Mouse (Mus musculus) thymus, adult 2 months (tissue): ENCODE results near the gene Lztfl1. TPM values are rescaled to one million over a fixed set of nuclear protein-coding genes. Genes with fewer than 3 reads are reported as not detected.
A peak's percentile ranks its signal among the peaks of the same experiment; 100 is the strongest.
"Not testable (repeated sequence)": the region's sequence is repeated elsewhere in the genome, so short reads cannot be mapped to it uniquely, and the experiment has no call there.

Experiments
- DNase-seq: peaks from one replicate; pipeline ENCODE4 v3.0.0; 2021
- H3K27ac ChIP-seq: fragments of 200-500 bp; 2 replicates; pipeline ENCODE4 v1.5.1; 2012; ENCODE audit warnings: low read length, control low read depth; ENCODE audit not compliant: control insufficient read depth, insufficient read depth
- H3K27me3 ChIP-seq: fragments of 200-500 bp; 2 replicates; pipeline ENCODE4 v1.6.1; 2012; ENCODE audit warnings: mild to moderate bottlenecking, low read length, moderate library complexity, mixed read lengths; ENCODE audit not compliant: control insufficient read depth, insufficient read depth
- H3K36me3 ChIP-seq: fragments of 200-500 bp; 2 replicates; pipeline ENCODE4 v1.6.1; 2012; ENCODE audit warnings: mild to moderate bottlenecking, low read length, moderate library complexity; ENCODE audit not compliant: control insufficient read depth, insufficient read depth
- H3K4me1 ChIP-seq: fragments of 200-500 bp; replicated peaks from 2 replicates; pipeline ENCODE4 v1.6.1; 2012; ENCODE audit warnings: low read length; ENCODE audit not compliant: control insufficient read depth, insufficient read depth
- H3K4me3 ChIP-seq: fragments of 200-500 bp; 2 replicates; pipeline ENCODE4 v1.5.1; 2012; ENCODE audit warnings: mild to moderate bottlenecking, low read length, control low read depth, moderate library complexity; ENCODE audit not compliant: control insufficient read depth, insufficient read depth
- CTCF ChIP-seq: fragments of 200-500 bp; IDR thresholded peaks from 2 replicates; pipeline ENCODE4 v1.5.1; 2012; ENCODE audit warnings: mild to moderate bottlenecking, control low read depth, low read length, moderate library complexity, borderline replicate concordance; ENCODE audit not compliant: control insufficient read depth, poor library complexity, insufficient read depth; ENCODE audit errors: extremely low read depth
- POLR2A ChIP-seq: fragments of 200-500 bp; IDR thresholded peaks from 2 replicates; pipeline ENCODE4 v1.6.1; 2012; ENCODE audit warnings: mild to moderate bottlenecking, low read length, control low read depth, moderate library complexity; ENCODE audit not compliant: control insufficient read depth, poor library complexity, insufficient read depth; ENCODE audit errors: extremely low read depth
- WGBS: fragments of 180-500 bp; shearing (Covaris S2); methylation state at CpG from one replicate; pipeline ENCODE4 v1.1.7; 2018; 5-methylcytosine and 5-hydroxymethylcytosine counted together
- polyA plus RNA-seq: library from polyadenylated mRNA; depleted of rRNA; stranded (reverse); fragments of >200 nt; gene quantifications from 2 replicates; pipeline ENCODE4 v1.2.3, GENCODE M21; 2012

Lztfl1 gene
- polyA plus RNA-seq, 1 experiment = 12.1 TPM

DNA sequence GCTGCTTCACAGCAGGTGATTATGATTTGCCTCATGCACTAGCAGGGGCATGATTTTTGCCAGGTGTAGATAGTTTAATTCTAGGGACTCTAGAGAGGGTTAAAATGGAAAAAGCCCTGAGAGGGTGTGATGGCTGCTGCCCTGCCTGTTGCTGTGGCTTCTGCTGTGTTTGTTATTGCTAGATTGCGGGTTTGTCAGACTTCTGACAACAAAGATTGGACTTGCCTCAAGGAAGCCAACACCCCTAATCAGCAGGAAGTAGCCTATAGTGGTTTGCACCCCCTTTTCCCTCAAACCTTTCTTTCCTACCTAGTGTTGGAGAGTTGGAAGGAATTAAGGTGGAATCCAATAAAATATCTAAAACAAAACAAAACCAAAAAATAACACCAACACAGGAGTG, 29.3 kb downstream of the Lztfl1 start:
- no peak overlapping the region for H3K27ac ChIP-seq
- DNase-seq = no peak
- no peak for TF ChIP-seq CTCF
- TF ChIP-seq POLR2A = no peak
- H3K36me3 ChIP-seq = peaks cover 9% of the 10 kb centered on the region; the same call in 1 of the 2 replicates
- no peaks in the 10 kb centered on the region for H3K27me3 ChIP-seq
- H3K4me1 ChIP-seq = no peaks in the 10 kb centered on the region
- H3K4me3 ChIP-seq = no peak overlapping the region
- 84% methylated on average over 1 of the region's 1 CpGs for WGBS

- Histone ChIP-seq H3K36me3 (peaks cover 2% of the 10 kb centered on the region; the same call in 1 of the 2 replicates), H3K4me1 (no peaks in the 10 kb centered on the region), H3K27ac (no peak overlapping the region), H3K27me3 (no peaks in the 10 kb centered on the region), H3K4me3 (no peak overlapping the region)
- no peak for DNase-seq
- 96% methylated on average over 5 of the region's 5 CpGs for WGBS
- TF ChIP-seq CTCF (no peak), POLR2A (no peak)
Measured at GRCm38 (mm10) chr9:123686206-123686605, 31.3 kb downstream of the Lztfl1 start.

DNA sequence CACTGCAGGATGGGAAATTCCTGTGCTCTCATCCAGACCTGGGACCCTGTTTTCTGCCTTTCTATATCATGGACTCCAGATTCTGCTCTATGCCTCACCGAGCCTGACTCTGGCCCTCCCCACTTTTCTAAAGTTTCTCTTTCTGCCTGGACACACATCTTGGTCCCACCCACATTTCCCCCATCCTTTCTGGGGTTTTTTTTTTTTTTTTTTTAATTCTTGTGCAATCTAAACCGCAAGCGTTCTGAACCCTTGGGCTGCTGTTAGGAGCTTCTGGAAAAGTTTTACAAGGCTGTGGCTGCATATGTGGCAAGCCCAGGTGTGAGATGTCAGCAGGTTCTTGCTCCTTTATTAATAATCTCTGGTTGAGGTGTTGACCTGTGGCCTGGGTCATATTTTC, 33.8 kb downstream of the Lztfl1 start:
- Histone ChIP-seq H3K27me3 (peaks cover 6% of the 10 kb centered on the region; the same call in 1 of the 2 replicates), H3K36me3 (no peaks in the 10 kb centered on the region), H3K4me3 (no peak overlapping the region), H3K27ac (no peak overlapping the region), H3K4me1 (peaks cover 2% of the 10 kb centered on the region)
- TF ChIP-seq CTCF (no peak), POLR2A (no peak)
- 15% methylated on average over 3 of the region's 3 CpGs for WGBS
- DNase-seq = no peak

GRCm38 (mm10) chr9:123679198-123679597, 38.3 kb downstream of the Lztfl1 start:
- Histone ChIP-seq H3K27me3 (peaks cover 14% of the 10 kb centered on the region), H3K27ac (no peak overlapping the region), H3K36me3 (no peaks in the 10 kb centered on the region), H3K4me3 (no peak overlapping the region), H3K4me1 (peaks cover 9% of the 10 kb centered on the region)
- TF ChIP-seq CTCF = no peak
- no peak for TF ChIP-seq POLR2A
- no peak for DNase-seq
- 56% methylated on average over 2 of the region's 2 CpGs for WGBS

DNA sequence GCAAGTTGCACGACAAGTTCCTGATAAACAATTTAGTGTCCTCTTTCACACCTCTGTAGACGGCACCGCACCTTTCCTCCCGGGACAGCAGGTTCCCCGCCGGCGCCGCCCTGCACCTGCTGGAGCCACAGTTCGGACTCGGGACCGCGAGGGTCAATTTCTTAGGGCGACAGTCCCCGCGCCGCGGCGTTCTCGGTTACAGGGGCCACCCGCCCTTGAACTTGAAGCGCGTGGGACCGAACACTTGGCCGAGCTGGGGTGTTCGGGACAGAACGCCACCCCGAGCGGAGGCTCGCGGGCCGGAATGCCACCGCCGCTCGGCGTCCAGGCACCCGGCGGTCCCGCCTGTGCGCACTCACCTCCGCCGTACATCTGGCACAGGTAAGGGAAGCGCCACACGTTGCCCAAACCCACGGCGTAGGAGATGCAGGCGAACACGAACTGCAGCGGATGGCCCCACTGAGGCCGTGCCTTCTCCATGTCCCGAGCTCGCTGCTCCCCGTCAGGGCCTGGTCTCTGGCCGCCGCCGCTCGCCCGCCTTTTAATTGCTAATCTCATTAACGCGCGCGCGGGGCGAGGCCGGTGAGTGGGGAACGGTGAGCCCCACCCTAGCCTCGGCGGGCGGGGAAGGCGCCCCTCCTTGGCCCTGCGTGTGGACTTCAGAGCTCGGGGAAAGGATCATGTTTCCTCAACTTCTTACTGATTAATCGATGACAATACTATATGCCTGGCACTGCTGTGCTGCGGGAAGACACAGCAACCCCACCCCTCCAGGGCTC, 39.0 kb downstream of the Lztfl1 start, which contains the start of the genes Ccr9 and Slc6a20a:
Ccr9 (plus strand) TSS at position 113 of the 779 bp plus-strand sequence.
Slc6a20a (minus strand) TSS at position 559 of the 779 bp plus-strand sequence.
- Histone ChIP-seq H3K4me3 (peak within 1 kb of the TSS; percentile 32), H3K4me1 (peaks cover 9% of the 10 kb centered on the region), H3K36me3 (no peaks in the 10 kb centered on the region), H3K27ac (no peak within 1 kb of the TSS), H3K27me3 (peaks cover 14% of the 10 kb centered on the region)
- TF ChIP-seq POLR2A (no peak), CTCF (no peak)
- DNase-seq = peak; percentile 9
- 2% methylated on average over 73 of the region's 73 CpGs for WGBS

GRCm38 (mm10) chr9:123665645-123666044, 51.9 kb downstream of the Lztfl1 start:
- Histone ChIP-seq H3K27me3 (no peaks in the 10 kb centered on the region), H3K27ac (no peak overlapping the region), H3K36me3 (no peaks in the 10 kb centered on the region), H3K4me1 (no peaks in the 10 kb centered on the region; the same call in 1 of the 2 replicates), H3K4me3 (no peak overlapping the region)
- DNase-seq = peak; percentile 74
- 44% methylated on average over 5 of the region's 5 CpGs for WGBS
- TF ChIP-seq POLR2A (no peak), CTCF (no peak)

DNA sequence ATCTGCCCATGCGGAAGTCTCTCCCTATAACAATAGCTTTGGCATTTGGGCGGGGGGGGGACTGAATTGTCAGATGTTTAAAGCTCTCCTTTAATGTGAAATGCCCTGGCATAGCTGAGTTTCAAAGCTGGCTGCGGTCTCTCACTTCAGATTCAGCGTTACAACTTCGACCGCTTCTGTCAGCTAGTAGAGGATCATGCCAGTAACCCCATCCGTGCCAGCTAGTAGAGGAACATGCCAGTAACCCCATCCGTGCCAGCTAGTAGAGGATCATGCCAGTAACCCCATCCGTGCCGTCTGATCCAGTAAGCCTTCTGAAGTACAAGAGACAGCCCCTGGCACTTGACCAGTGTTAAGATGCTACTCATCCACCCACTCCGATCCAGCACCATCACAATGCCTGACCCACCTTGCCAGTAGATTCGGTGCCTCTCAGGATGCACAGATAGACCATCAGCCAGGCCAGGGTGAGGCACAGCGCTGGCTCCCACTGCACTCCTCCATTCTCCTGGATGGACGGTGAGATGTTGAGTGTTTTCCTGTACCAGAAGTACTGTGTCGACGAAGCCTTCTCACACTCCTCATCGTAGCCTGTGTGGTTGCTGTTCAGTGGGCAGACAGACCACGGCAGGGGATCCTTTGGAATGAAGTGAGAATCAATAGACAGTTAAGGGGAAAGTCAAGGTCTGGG, 57.4 kb downstream of the Lztfl1 start:
- H3K4me3 ChIP-seq, H3K27me3 ChIP-seq, H3K27ac ChIP-seq, H3K36me3 ChIP-seq, H3K4me1 ChIP-seq, DNase-seq: not testable (repeated sequence)
- WGBS = 96% methylated on average over 18 of the region's 18 CpGs
